Mouse (Mus musculus) liver, postnatal 0 days (tissue): ENCODE measurements at regions not wholly inside any gene's neighbourhood (a gene's known extent, or its start where the extent isn't known, plus 50 kb on each side); places are given as distances from the start of the nearest gene placed in this dataset.

ENCODE experiments used
- CTCF ChIP-seq: sonication (generic); IDR thresholded peaks from 2 replicates; pipeline ENCODE4 v1.5.1; 2016; ENCODE audit warnings: antibody characterized with exemption, low read depth
- EP300 ChIP-seq: IDR thresholded peaks from 2 replicates; pipeline ENCODE4 v1.6.1; 2016; ENCODE audit warnings: antibody characterized with exemption, low read depth, mild to moderate bottlenecking

GRCm38 (mm10) chr8:10807040-10807439 lies 201.2 kb downstream of the Irs2 start:
- TF ChIP-seq CTCF (no peak), EP300 (no peak)
